Mouse (Mus musculus) erythroid progenitor cell, adult 5-6 weeks (primary cell): ENCODE measurements at regions not wholly inside any gene's neighbourhood (a gene's known extent, or its start where the extent isn't known, plus 50 kb on each side); places are given as distances from the start of the nearest gene placed in this dataset.

Experiments used
- ATAC-seq: replicated peaks from 2 replicates; pipeline ENCODE4 v1.8.0; 2016; ENCODE audit warnings: moderate number of reproducible peaks, mild to moderate bottlenecking, moderate TSS enrichment, inconsistent platforms; ENCODE audit not compliant: poor library complexity, low FRiP score, severe bottlenecking

DNA sequence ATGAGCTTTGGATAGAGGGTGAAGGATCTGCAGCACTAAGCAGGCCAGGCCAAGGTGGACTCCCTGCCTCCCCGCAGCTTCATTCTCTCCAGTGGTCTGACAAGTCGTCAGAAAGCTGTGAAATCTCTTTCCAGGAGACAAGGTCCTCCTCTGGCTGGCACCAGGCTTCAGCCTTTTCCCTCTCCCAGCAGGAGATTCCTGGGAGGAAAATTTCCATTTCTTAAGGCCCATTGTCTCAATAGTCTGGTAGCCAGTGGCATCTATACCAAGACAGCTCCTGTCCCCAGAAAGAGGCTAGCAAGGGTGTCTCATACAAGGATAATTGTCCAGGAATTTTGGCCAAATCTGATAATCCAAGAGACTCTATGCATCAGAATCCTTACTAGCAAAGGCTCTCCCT, 133.0 kb upstream of the Bcor start:
- no peak for ATAC-seq

DNA sequence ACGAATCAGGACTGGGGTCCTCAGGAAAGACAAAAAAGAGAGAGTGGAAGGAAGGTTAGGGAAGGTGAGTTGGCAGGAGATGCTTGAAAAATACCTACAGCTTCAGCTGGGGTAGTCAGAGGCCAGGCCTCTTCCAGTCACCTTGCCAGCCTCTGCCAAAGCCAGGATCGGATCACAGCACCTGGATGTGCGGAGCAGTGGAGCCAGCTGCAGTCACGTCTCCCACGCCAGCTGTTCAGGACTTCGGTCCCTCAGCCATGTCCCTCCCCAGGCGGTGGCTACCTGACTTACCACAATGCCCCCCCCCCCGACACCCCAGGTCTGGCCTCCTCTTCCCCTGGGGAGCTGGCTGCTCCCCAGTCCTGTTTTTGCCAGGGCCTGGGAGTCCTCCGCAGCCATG, 134.3 kb upstream of the Bcor start:
- no peak for ATAC-seq

DNA sequence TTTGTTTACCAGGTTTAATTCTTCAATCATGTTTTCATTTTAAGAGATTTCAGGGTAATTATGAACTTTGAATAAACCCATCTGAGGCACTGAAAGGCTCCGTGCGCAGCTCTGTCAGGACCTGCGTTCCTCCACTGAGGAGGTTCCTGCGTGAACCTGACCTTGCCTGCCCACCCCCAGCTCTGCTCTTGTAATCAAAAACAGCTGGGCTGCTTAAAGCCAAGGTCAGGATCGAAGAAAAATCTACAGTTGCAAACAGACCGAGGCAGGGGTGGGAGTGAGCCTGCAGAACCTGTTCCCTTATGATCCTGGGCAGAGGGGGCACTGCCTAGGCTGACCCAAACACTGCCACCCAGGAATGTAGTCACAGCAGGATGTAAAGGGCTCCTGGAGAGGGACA, 134.8 kb upstream of the Bcor start:
- no peak for ATAC-seq

DNA sequence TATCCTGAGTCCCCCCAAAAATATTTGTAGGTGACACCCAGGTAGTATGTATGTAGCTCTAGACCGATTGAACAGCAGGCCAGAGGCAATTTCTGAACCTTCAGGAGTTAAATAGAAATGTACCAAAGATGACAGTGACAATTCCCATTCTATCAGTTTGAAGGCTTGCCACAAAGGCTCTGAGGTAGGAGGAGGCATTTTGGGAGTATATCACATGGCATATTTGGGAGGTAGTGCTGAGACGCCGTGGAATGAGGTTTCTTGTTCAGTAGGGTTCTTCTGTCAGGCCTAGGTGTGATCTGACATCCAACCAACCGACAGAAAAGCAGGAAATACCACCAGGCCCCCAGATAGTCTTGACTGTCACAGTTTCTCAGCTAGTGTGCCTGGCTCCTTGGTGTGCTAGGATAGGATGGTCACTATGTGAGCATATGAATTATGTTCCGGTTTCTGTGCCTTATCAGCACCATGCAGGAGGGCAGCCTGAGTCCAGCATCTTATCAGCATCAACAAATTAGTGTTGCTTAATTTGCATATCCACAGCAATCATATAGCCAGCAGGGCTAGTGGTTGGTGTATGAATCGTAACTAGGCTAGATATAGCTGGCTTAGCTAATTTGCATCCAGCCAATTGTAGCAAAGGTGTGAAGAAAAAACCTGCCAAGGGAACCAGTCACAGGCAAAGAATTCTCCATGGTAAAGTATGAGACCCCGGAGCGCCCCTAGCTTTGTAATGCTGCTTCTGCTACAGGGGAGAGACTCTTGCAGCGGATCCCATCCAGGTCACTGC, 136.3 kb upstream of the Bcor start:
- peak; percentile 95 for ATAC-seq

DNA sequence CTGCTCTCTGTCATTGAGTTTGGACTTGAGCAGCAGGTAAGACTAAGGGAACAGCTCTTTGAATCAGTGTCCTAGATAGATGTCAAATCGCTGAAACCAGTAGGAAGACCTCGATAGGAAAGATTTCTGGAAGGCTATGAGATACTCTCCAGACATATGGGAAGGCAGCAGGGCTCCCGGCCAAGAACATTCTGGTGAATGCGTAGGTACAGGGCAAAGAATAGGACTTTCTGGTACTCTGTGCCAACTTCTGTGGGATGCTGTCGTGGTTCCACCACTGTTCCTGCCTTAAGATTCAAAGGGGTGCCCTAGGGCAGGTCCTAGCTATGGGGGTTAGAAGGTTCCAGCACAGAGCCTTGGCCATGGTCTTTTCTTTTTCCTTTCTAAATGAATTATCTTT, 138.5 kb upstream of the Bcor start:
- ATAC-seq = no peak

DNA sequence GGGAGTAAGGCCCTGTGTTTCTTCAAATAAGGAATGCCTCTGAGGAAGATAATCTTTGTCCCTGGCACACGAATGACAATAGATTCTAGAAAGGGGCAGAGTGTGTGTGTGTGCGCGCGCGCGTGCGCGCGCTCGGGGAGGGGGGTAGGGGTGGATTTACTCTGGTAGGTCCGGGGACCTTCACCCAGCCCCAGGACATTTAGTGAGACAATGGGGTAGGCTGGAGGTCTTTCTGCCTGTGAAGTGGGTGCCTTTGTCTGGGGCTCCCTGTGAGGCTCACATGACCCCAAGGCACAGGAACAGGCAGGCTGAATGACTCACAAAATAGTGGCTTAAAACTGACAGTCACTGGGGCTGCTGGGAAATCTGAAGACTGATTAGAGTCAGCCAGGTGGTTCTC, 139.1 kb upstream of the Bcor start:
- no peak for ATAC-seq

DNA sequence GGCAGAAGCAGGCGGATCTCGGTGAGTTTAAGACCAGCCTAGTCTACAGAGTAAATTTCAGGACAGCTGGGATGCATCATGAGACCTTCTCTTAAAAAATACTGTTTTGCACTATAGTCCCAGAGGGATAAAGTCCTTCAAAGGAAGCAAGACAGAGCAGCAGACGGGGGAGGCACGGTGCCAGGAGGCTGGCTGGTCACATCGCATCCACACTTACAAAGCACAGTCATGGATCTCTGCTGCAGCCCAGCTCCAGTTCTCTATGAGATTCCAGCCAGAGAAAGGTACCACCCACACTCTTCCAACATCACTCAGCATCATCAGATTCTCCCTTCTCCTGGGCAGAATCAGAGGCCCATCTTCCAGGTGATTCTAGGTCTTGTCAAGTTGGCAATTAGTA, 144.5 kb upstream of the Bcor start:
- no peak for ATAC-seq

DNA sequence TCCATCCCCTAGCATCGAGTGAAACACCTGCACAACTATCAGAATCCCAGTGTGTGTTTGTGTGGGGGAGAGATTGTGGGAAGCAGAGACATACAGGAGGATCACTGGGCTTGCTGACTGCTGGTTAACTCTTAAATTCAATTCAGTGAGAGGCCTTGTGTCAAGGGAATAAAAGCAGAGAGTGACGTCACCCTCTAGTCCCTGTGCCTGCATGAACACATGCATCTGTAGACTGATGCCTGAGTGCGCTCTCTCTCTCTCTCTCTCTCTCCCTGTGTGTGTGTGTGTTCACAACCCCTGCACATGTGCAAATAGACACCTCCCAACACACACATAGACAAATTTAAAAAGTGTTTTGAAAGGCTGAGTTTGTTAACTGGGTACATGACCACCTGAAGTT, 146.8 kb upstream of the Bcor start:
- ATAC-seq = no peak

DNA sequence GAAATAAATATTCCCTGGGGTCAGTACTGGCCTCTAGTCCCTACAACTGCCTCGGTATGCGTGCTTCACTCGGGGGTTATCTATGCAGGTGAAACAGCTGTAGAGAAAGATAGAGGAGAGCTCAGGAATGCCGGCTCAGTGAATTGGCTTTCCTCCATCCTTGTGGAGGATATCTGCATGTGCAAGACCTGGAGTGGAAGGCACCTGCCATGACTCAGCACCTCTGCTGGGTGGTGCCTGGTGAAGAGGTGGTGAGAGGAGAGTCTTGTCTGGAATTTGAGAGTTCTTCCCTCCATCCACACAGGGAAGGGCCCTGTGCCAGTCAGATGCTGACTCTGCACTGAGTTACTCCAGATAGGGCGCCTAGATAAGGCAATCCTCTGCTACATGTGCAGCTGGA, 152.4 kb upstream of the Bcor start:
- peak; percentile 93 for ATAC-seq

DNA sequence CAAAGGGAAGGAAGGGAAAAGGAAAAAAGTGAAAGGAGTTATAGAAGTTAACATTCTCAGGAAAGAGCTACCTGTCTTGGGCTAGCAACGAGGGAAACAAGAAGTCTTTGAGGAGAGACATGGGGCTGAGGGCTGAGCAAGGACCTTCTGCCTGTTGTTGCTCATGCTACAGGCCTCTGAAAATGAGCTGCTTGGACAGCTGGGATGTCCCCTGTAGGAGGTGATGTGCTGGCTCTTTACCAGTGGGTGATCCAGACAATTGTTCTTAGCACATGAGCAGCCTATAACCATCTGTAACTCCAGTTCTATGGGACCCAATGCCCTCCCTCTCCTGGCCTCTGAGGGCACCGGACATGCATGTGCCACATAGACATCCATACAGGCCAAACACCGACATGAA, 155.5 kb upstream of the Bcor start:
- ATAC-seq = no peak

DNA sequence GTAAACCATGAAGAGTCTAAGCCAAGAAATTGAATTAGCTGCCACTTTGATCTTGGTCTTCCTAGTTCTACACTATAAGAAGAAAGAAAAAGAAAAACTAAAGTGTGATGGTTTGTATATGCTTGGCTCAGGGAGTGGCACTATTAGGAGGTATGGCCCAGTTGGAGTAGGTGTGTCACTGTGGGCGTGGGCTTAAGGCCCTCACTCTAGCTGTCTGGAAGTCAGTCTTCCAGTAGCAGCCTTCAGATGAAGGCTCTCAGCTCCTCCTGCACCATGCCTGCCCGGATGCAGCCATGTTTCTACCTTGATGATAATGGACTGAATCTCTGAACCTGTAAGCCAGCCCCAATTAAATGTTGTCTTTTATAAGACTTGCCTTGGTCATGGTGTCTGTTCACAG, 157.3 kb upstream of the Bcor start:
- 0 out of 2 replicates have a peak, but pooled peaks have one; percentile 36 for ATAC-seq

DNA sequence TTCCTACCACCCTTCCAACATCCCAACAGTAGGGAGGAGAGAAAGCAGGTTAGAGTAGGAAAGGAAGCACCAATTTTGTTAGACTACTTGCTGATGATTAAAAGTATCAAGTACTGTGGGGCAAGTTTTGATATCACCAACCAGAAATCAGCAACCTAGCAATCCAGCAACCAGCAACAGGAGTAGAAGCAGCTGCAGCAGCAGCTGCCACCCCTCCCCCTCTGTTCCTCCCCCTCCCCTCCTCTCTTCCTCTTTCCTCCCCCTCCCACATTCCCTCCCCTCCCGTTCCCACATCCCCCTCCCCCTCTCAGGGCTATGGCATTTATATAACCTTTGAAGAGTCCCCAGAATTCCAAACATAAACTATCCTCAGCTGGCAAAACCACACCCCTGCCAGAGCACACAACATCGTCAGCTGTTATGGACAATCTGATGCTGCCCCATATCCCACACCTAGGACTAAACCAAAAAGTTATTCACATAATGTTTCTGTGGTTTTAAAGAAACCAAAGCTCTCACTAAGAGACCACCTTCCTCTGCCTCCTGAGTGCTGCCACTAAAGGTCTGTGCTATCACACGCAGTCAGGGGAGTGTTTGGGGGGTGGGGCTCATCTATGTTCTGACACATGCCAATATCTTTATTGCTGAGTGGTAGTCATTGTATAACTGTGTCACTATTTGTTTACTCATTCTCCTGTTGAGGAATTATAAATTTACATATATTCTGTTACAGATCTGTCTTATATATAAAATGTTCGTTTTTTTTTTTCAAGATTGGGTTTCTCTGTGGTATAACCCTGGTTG, 158.9 kb upstream of the Bcor start:
- ATAC-seq = peak; percentile 81

DNA sequence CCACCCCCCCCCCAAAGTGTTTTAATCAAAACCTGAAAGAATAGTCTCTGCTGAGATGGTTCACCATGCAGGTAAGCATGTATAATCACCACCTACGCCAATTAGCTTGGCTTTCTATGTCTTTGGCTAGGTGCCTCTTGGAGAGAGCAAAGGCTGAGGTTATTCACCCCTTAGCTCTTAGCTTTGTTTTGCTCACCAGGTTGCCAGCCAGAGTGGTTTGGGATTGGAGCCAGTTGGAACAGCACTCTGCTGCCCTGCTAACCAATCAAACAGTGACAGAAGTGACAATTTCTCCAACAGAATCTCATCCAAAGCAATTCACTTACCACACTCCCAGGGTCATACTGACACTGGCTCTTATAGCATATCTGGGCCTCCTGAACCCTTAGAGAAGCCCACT, 162.3 kb upstream of the Bcor start:
- no peak for ATAC-seq

DNA sequence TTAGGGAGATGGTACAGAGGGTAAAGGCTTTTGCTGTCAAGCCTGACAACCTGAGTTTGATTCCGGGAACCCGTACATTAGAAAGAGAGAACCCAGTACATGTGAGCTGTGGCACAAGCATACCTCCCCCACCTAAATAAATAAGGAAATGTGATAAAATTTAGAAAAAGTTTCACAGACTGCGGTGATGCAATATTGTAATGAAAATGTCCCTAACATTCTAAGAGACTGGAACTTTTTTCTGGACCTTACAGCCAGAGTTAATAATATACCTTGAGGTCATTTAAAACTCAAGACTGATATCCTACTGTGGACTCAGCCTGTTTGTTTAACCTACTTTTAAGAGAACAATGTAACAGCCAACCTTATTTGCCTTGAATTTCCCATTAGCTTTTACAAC, 163.1 kb upstream of the Bcor start:
- no peak for ATAC-seq

DNA sequence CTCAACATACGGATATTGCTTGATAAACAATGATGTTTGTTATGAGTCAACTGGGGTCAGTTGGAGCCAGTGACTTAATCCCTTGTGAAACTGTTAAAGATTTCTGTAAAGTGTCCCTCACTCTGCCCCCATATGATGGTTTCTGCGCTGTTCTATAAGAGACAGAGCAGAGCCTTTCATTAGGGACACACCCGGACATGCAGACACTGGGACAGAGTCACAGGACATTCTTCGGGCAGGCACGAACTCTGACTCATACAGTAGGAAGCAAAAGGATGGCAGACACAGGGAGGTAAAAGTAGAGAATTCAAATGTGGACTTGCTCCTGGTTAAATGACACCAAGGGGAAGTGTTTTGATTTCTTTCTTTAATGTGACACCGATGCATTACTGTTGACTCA, 163.7 kb upstream of the Bcor start:
- ATAC-seq = no peak

DNA sequence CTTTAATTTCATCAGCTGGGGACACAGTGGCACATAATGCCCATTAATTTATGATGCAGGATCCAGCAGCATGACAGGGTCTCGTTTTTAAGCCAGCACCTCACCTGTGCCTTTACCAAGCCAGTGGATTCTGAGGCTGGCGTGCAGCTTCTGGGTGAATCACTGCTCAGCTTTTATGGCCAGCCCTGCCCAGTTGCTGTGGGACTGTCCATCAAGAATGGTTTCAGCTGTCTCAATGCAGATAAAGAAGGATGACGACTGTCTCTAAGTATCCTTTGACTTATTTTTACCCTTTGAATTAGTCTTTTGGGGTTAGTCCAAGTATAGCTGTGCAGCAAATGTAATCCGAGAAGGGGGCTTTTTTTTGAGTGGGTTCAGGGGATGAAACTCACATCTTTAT, 167.3 kb upstream of the Bcor start:
- no peak for ATAC-seq

DNA sequence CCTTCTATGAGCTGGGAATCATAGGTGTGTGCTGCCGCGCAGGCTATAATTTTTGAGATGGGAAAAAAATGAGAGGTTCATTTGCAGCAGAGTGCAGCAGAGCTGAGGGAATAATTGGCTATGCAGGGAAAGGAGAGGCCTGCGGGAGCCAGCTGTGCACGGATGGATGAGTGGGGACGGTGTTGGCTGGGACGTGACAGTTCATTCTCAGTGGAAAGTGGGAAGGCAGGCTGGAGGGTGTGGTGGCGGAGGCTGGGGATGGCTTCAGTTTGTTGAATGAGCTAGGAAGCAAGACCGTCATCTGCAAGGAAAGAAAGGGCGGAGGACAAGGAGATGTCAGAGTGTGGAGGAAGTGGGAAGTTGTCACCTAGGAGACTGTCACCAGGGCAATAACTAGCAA, 180.4 kb upstream of the Bcor start:
- no peak for ATAC-seq

DNA sequence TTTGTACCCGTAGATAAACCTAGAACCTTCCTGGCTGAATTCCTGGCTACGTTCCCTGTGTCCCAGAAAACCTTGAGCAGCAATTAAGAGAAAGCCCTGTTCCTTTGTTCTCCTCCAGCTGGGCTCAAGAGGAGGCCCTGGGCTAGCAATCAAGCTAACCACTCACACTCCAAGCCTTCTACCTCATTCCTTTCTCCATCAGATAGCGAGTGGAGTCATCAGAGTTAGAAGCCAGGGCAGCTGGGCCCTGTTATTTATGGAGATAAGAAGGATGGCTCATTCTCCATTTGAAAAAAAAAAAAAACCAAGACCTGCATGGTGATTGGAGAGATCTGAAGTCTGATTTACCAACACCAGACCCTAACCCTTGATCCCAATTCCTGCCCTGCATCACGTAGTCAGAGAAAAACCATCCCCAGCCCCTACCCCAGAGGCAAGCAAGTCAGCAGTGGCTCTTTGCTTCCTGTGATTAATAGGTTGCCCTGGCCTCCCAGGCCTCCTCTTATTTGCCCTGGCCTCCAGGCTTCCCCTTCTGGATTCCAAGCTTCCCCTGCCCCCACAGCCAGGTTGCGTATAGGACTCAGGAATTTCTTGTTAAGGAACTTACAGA, 181.3 kb upstream of the Bcor start:
- no peak for ATAC-seq

DNA sequence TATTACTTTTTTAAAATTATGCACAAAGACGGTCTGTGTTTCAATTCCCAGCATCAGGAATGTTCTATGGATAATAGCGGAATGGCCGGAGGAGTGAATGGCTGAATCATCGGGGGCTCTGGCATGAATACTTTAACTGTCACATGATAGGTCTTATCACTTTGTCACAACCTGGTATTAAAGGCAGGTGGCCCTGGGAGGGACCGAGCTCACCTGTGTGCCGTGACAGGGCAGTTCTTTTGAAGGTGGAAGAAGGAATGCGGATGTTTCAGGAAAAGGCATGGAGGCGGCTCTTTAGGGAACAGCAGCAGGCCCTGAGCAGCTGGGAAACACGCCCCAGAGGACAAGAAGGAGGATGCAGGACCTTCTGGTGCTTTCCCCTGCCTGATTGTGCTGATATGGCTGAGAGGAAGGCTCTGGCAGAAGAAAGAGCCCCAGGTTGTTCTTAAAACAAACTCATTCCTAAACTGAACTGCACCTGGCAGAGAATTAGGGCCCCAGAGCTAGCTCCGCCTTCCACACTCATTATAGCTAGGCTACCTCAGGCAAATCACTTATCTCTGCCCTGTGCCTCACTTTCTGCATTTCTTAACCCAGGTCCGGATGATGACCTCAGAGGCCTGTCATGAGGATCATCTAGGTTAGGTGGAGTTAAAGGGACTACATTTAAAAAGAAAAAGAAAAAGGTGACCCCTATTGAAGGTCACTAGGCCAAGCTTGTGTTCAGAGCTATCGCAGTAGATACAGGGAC, 184.8 kb upstream of the Bcor start:
- ATAC-seq = no peak

DNA sequence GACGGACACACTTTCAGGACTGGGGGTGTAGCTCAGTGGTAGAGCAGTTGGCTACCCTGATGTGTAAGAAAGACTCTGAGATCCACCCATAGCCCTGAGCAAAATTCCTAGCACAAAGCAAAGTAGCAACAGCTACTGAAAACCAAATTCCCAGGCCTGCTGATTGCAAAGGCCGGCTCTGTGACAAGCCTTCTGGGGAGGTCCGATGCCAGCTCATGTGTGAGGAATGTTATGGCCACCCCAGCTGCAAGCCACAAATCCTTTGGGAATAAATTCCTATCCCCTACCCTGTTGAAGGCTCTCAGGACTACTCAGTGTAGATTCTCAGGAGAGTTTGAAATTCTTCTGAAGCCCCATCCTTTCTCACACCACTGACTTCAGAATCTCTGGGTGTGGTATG, 186.7 kb upstream of the Bcor start:
- no peak for ATAC-seq
